Mouse (Mus musculus) v-Abl transformed pro-B cells (cell line): Measurements from ENCODE around the gene Naif1.

Experiments
- in situ Hi-C, 2 experiments: fragments of 400-800 bp; cut with MboI; formaldehyde crosslinking; loops; one replicate each; pipeline ENCODE4 v1.15.1; 2025; ENCODE audit not compliant: unreplicated experiment in 2 of 2

Naif1 gene

GRCm38 (mm10) chr2:32426141-32426540, 24.1 kb upstream of the Naif1 start:
- in situ Hi-C loops, result no loop called here

GRCm38 (mm10) chr2:32427720-32428119, 22.5 kb upstream of the Naif1 start:
- in situ Hi-C loops, result no loop called here

GRCm38 (mm10) chr2:32428262-32428722, 22.0 kb upstream of the Naif1 start:
- in situ Hi-C loops, result no loop called here

GRCm38 (mm10) chr2:32429215-32429891, 20.9 kb upstream of the Naif1 start:
- in situ Hi-C loops, result no loop called here

GRCm38 (mm10) chr2:32430701-32431676, 19.3 kb upstream of the Naif1 start:
- in situ Hi-C loops, result no loop called here

GRCm38 (mm10) chr2:32436686-32437372, 13.4 kb upstream of the Naif1 start:
- in situ Hi-C loops, result no loop called here

GRCm38 (mm10) chr2:32437612-32438166, 12.6 kb upstream of the Naif1 start:
- in situ Hi-C loops, result no loop called here

GRCm38 (mm10) chr2:32438733-32439132, 11.5 kb upstream of the Naif1 start:
- in situ Hi-C loops, result no loop called here

GRCm38 (mm10) chr2:32439177-32439576, 11.1 kb upstream of the Naif1 start:
- in situ Hi-C loops, result no loop called here

GRCm38 (mm10) chr2:32440164-32440563, 10.1 kb upstream of the Naif1 start:
- in situ Hi-C loops, result no loop called here

GRCm38 (mm10) chr2:32440632-32441031, 9.6 kb upstream of the Naif1 start:
- in situ Hi-C loops, result no loop called here

GRCm38 (mm10) chr2:32441550-32441949, 8.7 kb upstream of the Naif1 start:
- in situ Hi-C loops, result no loop called here

- in situ Hi-C loops, result no loop called here
These were observed 4.7 kb upstream of the Naif1 start for GRCm38 (mm10) chr2:32445535-32445934.

GRCm38 (mm10) chr2:32447264-32447936, 2.9 kb upstream of the Naif1 start:
- in situ Hi-C loops, result no loop called here

- in situ Hi-C loops, result no loop called here
These were observed 1.8 kb upstream of the Naif1 start for GRCm38 (mm10) chr2:32448480-32448879.

- in situ Hi-C loops, result no loop called here
These were observed 906 bp downstream of the Naif1 start, which contains the start of gene Slc25a25 for GRCm38 (mm10) chr2:32450881-32451844. TSS of gene Slc25a25 (minus strand) at chr2:32451445.

- in situ Hi-C loops, result no loop called here
These were observed 1.7 kb downstream of the Naif1 start for GRCm38 (mm10) chr2:32451870-32452372.

GRCm38 (mm10) chr2:32452441-32452971, 2.2 kb downstream of the Naif1 start:
- in situ Hi-C loops, result no loop called here
